Mouse (Mus musculus) MEL (cell line): ENCODE results near the gene Zfp277. TPM values are rescaled to one million over a fixed set of nuclear protein-coding genes. Genes with fewer than 3 reads are reported as not detected.

ENCODE experiments used
- DNase-seq: peaks from one replicate; pipeline ENCODE4 v3.0.0; 2011; ENCODE audit warnings: low read depth, low spot score
- H3K27ac ChIP-seq: 2 replicates; pipeline ENCODE4 v1.5.1; 2012; ENCODE audit warnings: low read depth, mild to moderate bottlenecking, control low read depth, low read length, moderate library complexity; ENCODE audit not compliant: control insufficient read depth
- H3K27me3 ChIP-seq, 2 experiments: fragments of 150-350 bp in 1 of 2; sonication (generic) in 1 of 2; 2 replicates each; pipeline ENCODE4 v1.6.1; 2012; ENCODE audit warnings: low read length in 2 of 2, mild to moderate bottlenecking in 2 of 2, improper control_type of control experiment in 1 of 2, moderate library complexity in 1 of 2; ENCODE audit not compliant: insufficient read depth in 2 of 2, control insufficient read depth in 1 of 2
- H3K36me3 ChIP-seq, 2 experiments: 2 replicates each; pipeline ENCODE4 v1.6.1; 2012 to 2014; ENCODE audit warnings: low read length in 2 of 2, improper control_type of control experiment in 1 of 2, inconsistent platforms in 1 of 2, mild to moderate bottlenecking in 1 of 2; ENCODE audit not compliant: insufficient read depth in 2 of 2, control insufficient read depth in 1 of 2
- H3K4me1 ChIP-seq, 2 experiments: fragments of 150-350 bp in 1 of 2; sonication (generic) in 1 of 2; 2 replicates each; pipeline ENCODE4 v1.6.1; 2012; ENCODE audit warnings: low read length in 2 of 2, improper control_type of control experiment in 1 of 2, mild to moderate bottlenecking in 1 of 2; ENCODE audit not compliant: insufficient read depth in 2 of 2, control insufficient read depth in 1 of 2
- H3K4me3 ChIP-seq, 2 experiments: fragments of 150-350 bp in 1 of 2; sonication (generic) in 1 of 2; 2 replicates each; pipeline ENCODE4 v1.5.1; 2012; ENCODE audit warnings: low read depth in 2 of 2, low read length in 2 of 2, mild to moderate bottlenecking in 2 of 2, moderate library complexity in 2 of 2, control low read depth in 1 of 2, improper control_type of control experiment in 1 of 2; ENCODE audit not compliant: control insufficient read depth in 1 of 2, insufficient read depth in 1 of 2
- H3K79me2 ChIP-seq: 2 replicates; pipeline ENCODE4 v1.6.1; 2012; ENCODE audit warnings: mild to moderate bottlenecking, low read length, moderate library complexity; ENCODE audit not compliant: control insufficient read depth, poor library complexity, insufficient read depth
- H3K9ac ChIP-seq: 2 replicates; pipeline ENCODE4 v1.6.1; 2012; ENCODE audit warnings: low read depth, mild to moderate bottlenecking, control low read depth, low read length, moderate library complexity; ENCODE audit not compliant: control insufficient read depth, poor library complexity, severe bottlenecking
- H3K9me3 ChIP-seq: fragments of 150-350 bp; sonication (generic); replicated peaks from 2 replicates; pipeline ENCODE4 v1.6.1; 2012; ENCODE audit warnings: mild to moderate bottlenecking, low read length, improper control_type of control experiment, moderate library complexity; ENCODE audit not compliant: insufficient read depth
- CHD2 ChIP-seq: IDR thresholded peaks from 2 replicates; pipeline ENCODE4 v1.6.1; 2011; ENCODE audit warnings: low read length, improper control_type of control experiment
- ELF1 ChIP-seq: IDR thresholded peaks from 2 replicates; pipeline ENCODE4 v1.6.1; 2014; ENCODE audit warnings: low read depth, mild to moderate bottlenecking, inconsistent platforms, low read length, improper control_type of control experiment, moderate library complexity
- GABPA ChIP-seq: IDR thresholded peaks from 2 replicates; pipeline ENCODE4 v1.6.1; 2012; ENCODE audit warnings: low read depth, mild to moderate bottlenecking, inconsistent platforms, low read length, improper control_type of control experiment, moderate library complexity
- GATA1 ChIP-seq: IDR thresholded peaks from 2 replicates; pipeline ENCODE4 v1.6.1; 2011; ENCODE audit warnings: low read depth, low read length, improper control_type of control experiment
- HCFC1 ChIP-seq: IDR thresholded peaks from 2 replicates; pipeline ENCODE4 v1.6.1; 2012; ENCODE audit warnings: low read depth, mild to moderate bottlenecking, inconsistent platforms, low read length, improper control_type of control experiment, moderate library complexity
- JUND ChIP-seq: IDR thresholded peaks from 2 replicates; pipeline ENCODE4 v1.6.1; 2011; ENCODE audit warnings: low read depth, mild to moderate bottlenecking, improper control_type of control experiment, low read length
- KAT2A ChIP-seq: conservative IDR thresholded peaks from 2 replicates; pipeline ENCODE4 v1.6.1; 2012; ENCODE audit warnings: low read depth, low read length, improper control_type of control experiment, inconsistent platforms
- MAFK ChIP-seq: IDR thresholded peaks from 2 replicates; pipeline ENCODE4 v1.6.1; 2011; ENCODE audit warnings: low read depth, mild to moderate bottlenecking, low read length, improper control_type of control experiment, borderline replicate concordance
- MAX ChIP-seq: IDR thresholded peaks from 2 replicates; pipeline ENCODE4 v1.6.1; 2011; ENCODE audit warnings: low read length, improper control_type of control experiment
- MAZ ChIP-seq: IDR thresholded peaks from 2 replicates; pipeline ENCODE4 v1.6.1; 2012; ENCODE audit warnings: low read depth, mild to moderate bottlenecking, inconsistent platforms, low read length, improper control_type of control experiment
- MEF2A ChIP-seq: IDR thresholded peaks from 2 replicates; pipeline ENCODE4 v1.6.1; 2014; ENCODE audit warnings: low read depth, mild to moderate bottlenecking, inconsistent platforms, low read length, improper control_type of control experiment; ENCODE audit not compliant: poor library complexity, insufficient replicate concordance, severe bottlenecking; ENCODE audit errors: extremely low read depth
- MYC ChIP-seq: IDR thresholded peaks from 2 replicates; pipeline ENCODE4 v1.6.1; 2011; ENCODE audit warnings: low read depth, mild to moderate bottlenecking, low read length, improper control_type of control experiment, moderate library complexity
- NRF1 ChIP-seq: IDR thresholded peaks from 2 replicates; pipeline ENCODE4 v1.6.1; 2014; ENCODE audit warnings: low read depth, mild to moderate bottlenecking, inconsistent platforms, low read length, improper control_type of control experiment, moderate library complexity; ENCODE audit not compliant: poor library complexity, insufficient read depth, severe bottlenecking
- POLR2A ChIP-seq, 2 experiments: IDR thresholded peaks; 2 replicates each; pipeline ENCODE4 v1.6.1; 2011 to 2012; ENCODE audit warnings: low read length in 2 of 2, mild to moderate bottlenecking in 2 of 2, control low read depth in 1 of 2, improper control_type of control experiment in 1 of 2, low read depth in 1 of 2, moderate library complexity in 1 of 2; ENCODE audit not compliant: control insufficient read depth in 1 of 2, insufficient read depth in 1 of 2, poor library complexity in 1 of 2
- POLR2AphosphoS5 ChIP-seq: IDR thresholded peaks from 2 replicates; pipeline ENCODE4 v1.6.1; 2012; ENCODE audit warnings: low read depth, borderline replicate concordance, mild to moderate bottlenecking, inconsistent platforms, low read length, moderate library complexity, mixed read lengths
- RCOR1 ChIP-seq: IDR thresholded peaks from 2 replicates; pipeline ENCODE4 v1.6.1; 2012; ENCODE audit warnings: low read depth, mild to moderate bottlenecking, inconsistent platforms, low read length, improper control_type of control experiment
- SIN3A ChIP-seq: IDR thresholded peaks from 2 replicates; pipeline ENCODE4 v1.6.1; 2012; ENCODE audit warnings: low read length, improper control_type of control experiment, inconsistent platforms
- TAL1 ChIP-seq: IDR thresholded peaks from 2 replicates; pipeline ENCODE4 v1.6.1; 2012; ENCODE audit warnings: mild to moderate bottlenecking, inconsistent platforms, low read length, moderate library complexity, mixed read lengths
- TBP ChIP-seq: IDR thresholded peaks from 2 replicates; pipeline ENCODE4 v1.8.0; 2011; ENCODE audit warnings: low read depth, low read length, improper control_type of control experiment
- TCF12 ChIP-seq: IDR thresholded peaks from 2 replicates; pipeline ENCODE4 v1.6.1; 2014; ENCODE audit warnings: low read depth, mild to moderate bottlenecking, inconsistent platforms, low read length, improper control_type of control experiment, moderate library complexity
- UBTF ChIP-seq: IDR thresholded peaks from 2 replicates; pipeline ENCODE4 v1.6.1; 2012; ENCODE audit warnings: low read depth, mild to moderate bottlenecking, inconsistent platforms, low read length, improper control_type of control experiment, moderate library complexity, borderline replicate concordance; ENCODE audit not compliant: insufficient read depth
- USF1 ChIP-seq: IDR thresholded peaks from 2 replicates; pipeline ENCODE4 v1.6.1; 2014; ENCODE audit warnings: low read depth, mild to moderate bottlenecking, inconsistent platforms, low read length, improper control_type of control experiment, moderate library complexity
- USF2 ChIP-seq, 2 experiments: IDR thresholded peaks; 2 replicates each; pipeline ENCODE4 v1.6.1; 2011 to 2012; ENCODE audit warnings: improper control_type of control experiment in 2 of 2, low read length in 2 of 2, borderline replicate concordance in 1 of 2, inconsistent platforms in 1 of 2, low read depth in 1 of 2, mild to moderate bottlenecking in 1 of 2; ENCODE audit not compliant: insufficient read depth in 1 of 2
- ZC3H11A ChIP-seq: IDR thresholded peaks from 2 replicates; pipeline ENCODE4 v1.6.1; 2012; ENCODE audit warnings: low read depth, mild to moderate bottlenecking, inconsistent platforms, low read length, improper control_type of control experiment
- ZMIZ1 ChIP-seq: IDR thresholded peaks from 2 replicates; pipeline ENCODE4 v1.6.1; 2012; ENCODE audit warnings: low read depth, mild to moderate bottlenecking, inconsistent platforms, low read length, improper control_type of control experiment, moderate library complexity
- ZNF384 ChIP-seq: IDR thresholded peaks from 2 replicates; pipeline ENCODE4 v1.6.1; 2012; ENCODE audit warnings: low read depth, mild to moderate bottlenecking, inconsistent platforms, low read length, improper control_type of control experiment
- polyA plus RNA-seq, 2 experiments: library from polyadenylated mRNA; stranded (reverse) in 1 of 2; unstranded in 1 of 2; fragments of >175 nt in 1 of 2; fragments of >200 nt in 1 of 2; gene quantifications; 2 replicates each; pipeline versions ENCODE4 v1.2.1 to v1.2.4; 2012; ENCODE audit warnings: low replicate concordance in 2 of 2, low read depth in 1 of 2; ENCODE audit not compliant: insufficient read length in 2 of 2, insufficient read depth in 1 of 2, missing spikeins in 1 of 2
- total RNA-seq: library from RNA; depleted of rRNA; stranded (reverse); fragments of 300-350 nt; gene quantifications from 2 replicates; pipeline ENCODE4 v1.2.3, GENCODE M21; 2012

The Zfp277 gene
- total and polyA plus RNA-seq, 3 experiments: 1.1 to 1.9 TPM; not detected in 1

DNA sequence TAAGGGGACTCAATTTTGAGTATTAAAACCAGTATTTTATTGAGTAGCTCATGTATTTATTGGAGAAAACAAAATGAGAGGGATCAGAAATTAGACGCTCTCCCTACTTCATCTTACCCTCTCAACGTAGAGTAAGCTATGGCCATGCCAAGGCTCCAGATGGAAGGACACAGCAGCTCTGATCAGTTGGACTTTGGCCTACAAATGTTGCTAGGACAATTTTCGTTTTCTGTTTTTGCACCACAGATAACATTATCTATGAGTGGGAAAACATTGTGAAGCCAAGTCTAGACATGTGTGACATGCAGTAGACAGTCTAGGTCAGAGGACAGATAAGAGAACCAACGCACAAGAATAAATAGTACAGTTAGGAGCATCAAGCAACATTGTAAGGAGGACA, 28.4 kb downstream of the Zfp277 start:
- Histone ChIP-seq H3K27me3 (no peaks in the 10 kb centered on the region), H3K4me3 (no peak overlapping the region), H3K9ac (no peak overlapping the region)
- no peak for DNase-seq
- no peak for TF ChIP-seq HCFC1
- TF ChIP-seq POLR2AphosphoS5: no peak
- no peak for TF ChIP-seq TBP
- TF ChIP-seq USF1: no peak
- TF ChIP-seq TCF12: no peak
- TF ChIP-seq GABPA: no peak
- no peak for TF ChIP-seq GATA1
- no peak for TF ChIP-seq ZC3H11A
- TF ChIP-seq POLR2A (IDR thresholded peaks at IDR 0.05; ENCODE audit: control insufficient read depth in 1 of 2, insufficient read depth in 1 of 2, low read depth in 1 of 2, low read length in 2 of 2, poor library complexity in 1 of 2): no peak
- TF ChIP-seq TAL1: no peak
- TF ChIP-seq ZMIZ1: no peak
- no peak for TF ChIP-seq MYC
- TF ChIP-seq MAX: no peak
- no peak for TF ChIP-seq ZNF384
- TF ChIP-seq MAFK: no peak
- no peak for TF ChIP-seq MEF2A
- no peak for TF ChIP-seq JUND
- TF ChIP-seq, all 39 proteins: peak for 0
- peaks cover 0 to 2% of the 10 kb centered on the region in 2 experiments; a peak in 1 of 4 replicates for H3K36me3 ChIP-seq
- no peaks in the 10 kb centered on the region for H3K9me3 ChIP-seq
- no peaks in the 10 kb centered on the region for H3K4me1 ChIP-seq
- no peak overlapping the region for H3K27ac ChIP-seq
- no peaks in the 10 kb centered on the region for H3K79me2 ChIP-seq

DNA sequence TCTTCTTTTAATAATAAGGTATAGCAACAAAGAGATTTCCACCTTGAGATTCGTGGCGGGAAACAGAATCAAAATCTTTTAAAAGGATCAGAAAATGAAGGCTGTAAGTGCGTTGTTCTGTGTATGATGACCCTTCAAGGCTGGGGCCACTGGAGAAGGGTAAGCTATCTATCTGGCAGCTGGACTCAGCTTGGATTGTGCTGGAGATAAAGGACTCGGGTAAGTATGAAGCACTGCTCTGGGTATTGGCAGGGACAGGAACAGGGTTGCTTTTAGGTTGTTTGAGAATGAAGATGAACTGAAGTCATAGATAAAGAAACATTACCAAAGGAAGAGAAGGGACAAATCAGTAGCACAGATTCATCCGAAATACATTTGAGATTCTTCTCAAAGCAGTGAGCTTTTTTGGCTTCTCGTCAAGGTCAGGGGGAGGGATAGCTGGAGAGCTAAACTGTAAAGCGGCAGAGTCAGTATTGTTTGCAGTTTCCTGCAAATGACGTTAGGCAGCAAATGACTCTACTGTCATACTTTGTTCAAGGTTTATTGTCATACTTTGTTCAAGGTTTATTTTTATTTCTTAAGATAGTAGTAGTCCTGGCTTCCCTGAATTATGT, 30.3 kb downstream of the Zfp277 start:
- Histone ChIP-seq H3K4me3 (no peak overlapping the region), H3K9ac (no peak overlapping the region), H3K4me1 (no peaks in the 10 kb centered on the region), H3K79me2 (no peaks in the 10 kb centered on the region), H3K36me3 (no peaks in the 10 kb centered on the region), H3K27ac (no peak overlapping the region), H3K27me3 (no peaks in the 10 kb centered on the region), H3K9me3 (no peaks in the 10 kb centered on the region)
- TF ChIP-seq MAZ (no peak), MAX (no peak), NRF1 (no peak), CHD2 (no peak), USF2 (IDR thresholded peaks at IDR 0.05; ENCODE audit: borderline replicate concordance in 1 of 2, insufficient read depth in 1 of 2, low read depth in 1 of 2, low read length in 2 of 2) (no peak), KAT2A (no peak), POLR2A (IDR thresholded peaks at IDR 0.05; ENCODE audit: control insufficient read depth in 1 of 2, insufficient read depth in 1 of 2, low read depth in 1 of 2, low read length in 2 of 2, poor library complexity in 1 of 2) (no peak), RCOR1 (no peak), ELF1 (no peak), SIN3A (no peak), UBTF (no peak), MEF2A (no peak), USF1 (no peak), ZMIZ1 (no peak), JUND (no peak)
- DNase-seq: no peak
